Mouse (Mus musculus) activated CD4-positive, CD25-positive, alpha-beta regulatory T cell (primary cell): ENCODE measurements around the gene Arhgap15. TPM values are rescaled to one million over a fixed set of nuclear protein-coding genes. Genes with fewer than 3 reads are reported as not detected.

ENCODE experiments used
- polyA plus RNA-seq, 2 experiments: library from polyadenylated mRNA; unstranded; fragments of 100-300 nt; shearing (Covaris generic); gene quantifications; one replicate each; pipeline ENCODE4 v1.2.1; 2017

Arhgap15 gene
- 100 to 1,000 TPM; 282 to 457 TPM for polyA plus RNA-seq

DNA sequence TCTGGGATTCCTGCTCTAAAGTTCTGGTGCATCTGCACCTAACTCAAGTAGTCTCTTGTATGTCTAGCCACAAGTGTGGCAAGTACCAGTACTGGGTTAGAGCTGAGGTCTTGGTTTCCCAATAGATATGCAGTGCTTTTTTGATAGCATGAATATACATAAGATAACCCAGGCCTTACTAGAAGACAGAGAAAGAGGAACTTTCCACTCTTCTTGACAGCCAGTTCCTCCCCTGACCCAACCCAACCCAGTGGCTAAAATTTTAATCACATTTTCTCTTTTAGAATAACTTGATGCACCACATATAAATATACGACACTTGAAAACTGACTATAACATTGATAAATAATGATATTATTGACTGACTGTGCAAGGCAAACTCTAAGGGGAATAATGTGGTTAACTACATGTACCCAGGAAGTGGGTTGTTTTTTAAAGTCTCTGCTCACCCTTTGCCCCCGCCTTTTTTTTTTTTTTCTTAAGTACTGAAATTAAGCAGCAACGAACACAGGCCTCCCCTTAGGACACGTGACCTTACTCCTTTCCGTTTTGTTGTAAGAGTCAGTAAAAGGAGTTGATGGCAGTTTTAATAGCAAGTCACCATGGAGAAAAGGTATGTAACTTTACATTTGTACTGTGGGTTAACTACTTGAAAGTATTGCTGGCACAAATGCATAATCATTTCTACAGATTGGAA lies at the start of gene Arhgap15:
Gene Arhgap15, plus strand, starts transcription at position 538 of the 697 bp plus-strand sequence.

Other genes starting within 250 kb of the Arhgap15 start
- gene Kynu, start 193.5 kb upstream of the Arhgap15 start, polyA plus RNA-seq = 1 to 10 TPM in 1 of 2 experiments, under 1 TPM in 1; 0.56 to 1.9 TPM